Mouse (Mus musculus) ES-Bruce4 (cell line): ENCODE results near the gene Fus. TPM values are rescaled to one million over a fixed set of nuclear protein-coding genes. Genes with fewer than 3 reads are reported as not detected.

ENCODE experiments used
- H3K27ac ChIP-seq: 2 replicates; pipeline ENCODE4 v1.5.1; 2012; ENCODE audit warnings: low read length, inconsistent platforms; ENCODE audit not compliant: insufficient read depth
- H3K27me3 ChIP-seq: 2 replicates; pipeline ENCODE4 v1.6.1; 2012; ENCODE audit warnings: mild to moderate bottlenecking, low read length, inconsistent platforms; ENCODE audit not compliant: control insufficient read depth, poor library complexity, insufficient read depth, severe bottlenecking
- H3K36me3 ChIP-seq: 2 replicates; pipeline ENCODE4 v1.6.1; 2012; ENCODE audit warnings: inconsistent platforms, mild to moderate bottlenecking, low read length, moderate library complexity; ENCODE audit not compliant: control insufficient read depth, poor library complexity, insufficient read depth, severe bottlenecking
- H3K4me1 ChIP-seq: one replicate; pipeline ENCODE4 v1.8.1; 2011; ENCODE audit warnings: low read length; ENCODE audit not compliant: control insufficient read depth, insufficient read depth
- H3K4me3 ChIP-seq: 2 replicates; pipeline ENCODE4 v1.5.1; 2011; ENCODE audit warnings: low read depth, mild to moderate bottlenecking, low read length
- H3K9ac ChIP-seq: 2 replicates; pipeline ENCODE4 v1.6.1; 2012; ENCODE audit warnings: low read depth, mild to moderate bottlenecking, inconsistent platforms; ENCODE audit not compliant: poor library complexity, severe bottlenecking
- H3K9me3 ChIP-seq: replicated peaks from 2 replicates; pipeline ENCODE4 v1.6.1; 2012; ENCODE audit warnings: mild to moderate bottlenecking, low read length, inconsistent platforms; ENCODE audit not compliant: control insufficient read depth, poor library complexity, insufficient read depth, severe bottlenecking
- CTCF ChIP-seq: IDR thresholded peaks from one replicate; pipeline ENCODE4 v1.8.1; 2011; ENCODE audit warnings: low read depth, low read length
- EP300 ChIP-seq: IDR thresholded peaks from 2 replicates; pipeline ENCODE4 v1.6.1; 2011; ENCODE audit warnings: low read depth, low read length; ENCODE audit not compliant: insufficient read depth
- POLR2A ChIP-seq: IDR thresholded peaks from one replicate; pipeline ENCODE4 v1.8.1; 2011; ENCODE audit warnings: low read length; ENCODE audit not compliant: insufficient read depth
- polyA plus RNA-seq: library from polyadenylated mRNA; stranded (reverse); fragments of >200 nt; gene quantifications from 2 replicates; pipeline ENCODE4 v1.2.4, GENCODE M21; 2011; ENCODE audit warnings: low read depth; ENCODE audit not compliant: missing spikeins, insufficient read depth, insufficient read length

The Fus gene
- polyA plus RNA-seq, 1 experiment: 1,655 TPM

DNA sequence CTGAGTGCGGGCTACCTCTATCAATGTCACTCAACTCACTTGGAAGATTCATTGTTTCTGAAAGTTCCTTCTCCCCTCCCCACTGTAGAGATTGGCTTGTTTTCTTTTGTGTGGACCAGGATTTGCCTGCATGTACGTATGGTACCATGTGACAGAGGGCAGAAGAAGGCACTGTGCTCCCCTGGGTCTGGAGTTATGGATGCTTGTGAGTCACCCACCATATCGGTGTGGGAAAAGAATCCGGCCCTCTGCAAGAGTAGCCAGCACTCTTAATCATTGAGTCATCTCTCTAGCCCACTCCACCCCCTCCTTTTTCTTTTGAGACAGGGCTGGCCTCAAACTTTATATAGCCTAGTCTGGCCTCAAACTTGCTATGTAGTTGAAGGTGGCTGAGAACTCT is 57.7 kb downstream of the Fus start:
- no peak overlapping the region for H3K9ac ChIP-seq
- TF ChIP-seq POLR2A: no peak
- no peaks in the 10 kb centered on the region for H3K4me1 ChIP-seq
- no peaks in the 10 kb centered on the region for H3K9me3 ChIP-seq
- no peaks in the 10 kb centered on the region for H3K36me3 ChIP-seq
- no peak overlapping the region for H3K27ac ChIP-seq
- no peaks in the 10 kb centered on the region for H3K27me3 ChIP-seq
- no peak overlapping the region for H3K4me3 ChIP-seq

DNA sequence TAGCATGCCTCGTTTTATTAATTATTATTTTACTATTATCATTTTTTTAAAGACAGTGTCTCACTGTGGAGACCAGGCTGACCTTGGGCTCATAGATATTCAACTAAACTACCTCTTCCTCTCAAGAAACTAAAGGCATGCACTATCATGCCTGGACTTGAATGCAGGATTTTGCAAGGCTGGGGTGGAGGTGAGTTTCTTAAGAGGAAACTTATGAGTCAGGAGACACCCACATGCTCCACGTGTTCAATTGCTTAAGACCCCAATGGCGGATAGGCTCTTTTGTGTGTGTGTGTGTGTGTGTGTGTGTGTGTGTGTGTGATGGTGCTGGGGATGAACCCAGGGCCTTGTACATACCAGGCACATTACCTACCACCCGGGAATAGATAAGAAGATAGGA is 58.1 kb downstream of the Fus start:
- Histone ChIP-seq H3K9me3 (no peaks in the 10 kb centered on the region), H3K4me3 (no peak overlapping the region), H3K27me3 (no peaks in the 10 kb centered on the region), H3K36me3 (no peaks in the 10 kb centered on the region), H3K27ac (no peak overlapping the region), H3K4me1 (no peaks in the 10 kb centered on the region), H3K9ac (no peak overlapping the region)
- TF ChIP-seq EP300 (no peak), CTCF (no peak), POLR2A (no peak)

DNA sequence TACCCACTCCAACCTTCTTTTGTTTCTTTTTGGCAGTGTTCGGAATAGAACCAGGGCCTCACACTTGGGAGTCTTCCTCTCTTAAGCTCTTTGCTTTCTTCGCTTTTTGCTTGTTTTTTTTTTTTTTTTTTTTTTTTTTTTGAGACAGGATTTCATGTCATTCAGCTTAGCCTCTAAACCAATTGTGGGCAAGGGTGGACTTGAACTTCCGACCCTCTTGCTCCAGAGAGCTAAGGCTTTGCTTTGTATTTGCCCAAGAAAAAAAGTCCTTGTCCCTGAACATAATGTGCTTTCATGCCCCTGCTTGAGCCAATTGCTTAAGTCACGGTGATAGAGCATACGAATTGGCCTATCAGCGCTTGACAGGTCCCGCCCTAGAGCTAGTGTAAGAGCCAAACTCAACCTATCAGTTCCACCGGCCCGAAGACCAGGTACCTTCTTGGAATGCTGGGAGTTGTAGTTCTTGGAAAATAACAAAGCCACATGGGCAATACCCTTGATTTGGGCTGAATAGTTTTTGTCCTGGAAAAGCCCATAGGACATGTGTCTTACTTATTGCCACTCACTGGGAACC is 64.2 kb downstream of the Fus start:
- no peaks in the 10 kb centered on the region for H3K4me1 ChIP-seq
- TF ChIP-seq POLR2A (no peak), EP300 (no peak), CTCF (no peak)
- H3K27ac ChIP-seq: no peak overlapping the region
- no peaks in the 10 kb centered on the region for H3K9me3 ChIP-seq
- H3K9ac ChIP-seq: no peak overlapping the region
- H3K27me3 ChIP-seq: no peaks in the 10 kb centered on the region
- H3K36me3 ChIP-seq: no peaks in the 10 kb centered on the region
- H3K4me3 ChIP-seq: no peak overlapping the region

DNA sequence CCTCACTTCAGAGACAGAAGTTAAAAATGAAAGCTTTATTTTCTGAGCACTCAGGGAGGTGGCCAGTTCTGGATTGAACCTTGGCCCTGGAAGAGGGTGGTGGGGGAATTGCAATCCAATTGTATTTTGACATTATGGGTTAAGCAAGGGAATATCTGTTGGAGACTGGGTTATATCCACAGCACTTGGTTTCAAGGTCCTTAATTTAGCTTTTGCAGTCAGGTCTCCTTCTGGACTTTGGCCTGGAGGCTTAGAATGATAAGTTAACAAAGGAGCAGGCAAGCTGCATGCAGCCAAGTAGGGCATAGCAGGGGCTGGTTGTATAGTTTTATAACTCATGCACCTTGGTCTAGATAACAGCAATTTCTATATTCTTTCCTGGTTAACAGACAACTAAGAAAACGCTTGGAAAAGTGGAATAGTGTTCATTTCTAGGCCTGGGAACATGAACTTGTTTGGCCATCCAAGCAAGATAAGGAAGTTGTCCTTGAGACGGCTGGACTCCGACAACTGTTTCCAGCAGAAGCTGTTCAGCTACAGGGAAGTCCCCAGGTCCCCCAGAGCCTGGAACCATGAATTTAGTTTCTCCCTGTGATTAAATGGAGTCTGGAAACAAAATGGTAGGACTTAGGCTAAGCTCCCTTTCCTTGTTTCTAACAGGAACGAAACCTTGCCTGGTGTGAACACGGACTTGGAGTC is 65.2 kb downstream of the Fus start:
- H3K9me3 ChIP-seq: no peaks in the 10 kb centered on the region

DNA sequence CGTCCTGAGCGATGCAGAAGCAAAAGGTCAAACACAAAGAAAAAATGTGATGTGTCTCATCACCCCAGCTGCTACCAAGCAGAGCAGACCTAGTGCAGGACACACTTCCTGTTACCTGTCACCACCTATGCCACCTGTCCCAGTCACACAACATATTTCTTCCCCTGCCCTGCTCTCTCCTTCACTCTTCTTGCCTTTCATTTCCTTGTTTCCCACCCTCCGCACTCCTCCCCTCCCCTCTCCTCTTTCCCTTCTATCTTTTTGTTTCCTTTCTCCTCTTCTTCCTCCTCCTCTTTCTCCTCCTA is 65.7 kb downstream of the Fus start:
- Histone ChIP-seq H3K4me1 (no peaks in the 10 kb centered on the region), H3K36me3 (no peaks in the 10 kb centered on the region), H3K27me3 (no peaks in the 10 kb centered on the region), H3K9ac (no peak overlapping the region), H3K9me3 (no peaks in the 10 kb centered on the region), H3K27ac (no peak overlapping the region), H3K4me3 (no peak overlapping the region)
- TF ChIP-seq CTCF (no peak), EP300 (no peak), POLR2A (no peak)

More for the DNA sequence above, 65.2 kb downstream of the Fus start:
- Histone ChIP-seq H3K36me3 (no peaks in the 10 kb centered on the region), H3K9ac (no peak overlapping the region), H3K27me3 (no peaks in the 10 kb centered on the region), H3K27ac (no peak overlapping the region), H3K4me3 (no peak overlapping the region), H3K4me1 (no peaks in the 10 kb centered on the region)
- no peak for TF ChIP-seq CTCF
- TF ChIP-seq POLR2A: no peak
- no peak for TF ChIP-seq EP300

DNA sequence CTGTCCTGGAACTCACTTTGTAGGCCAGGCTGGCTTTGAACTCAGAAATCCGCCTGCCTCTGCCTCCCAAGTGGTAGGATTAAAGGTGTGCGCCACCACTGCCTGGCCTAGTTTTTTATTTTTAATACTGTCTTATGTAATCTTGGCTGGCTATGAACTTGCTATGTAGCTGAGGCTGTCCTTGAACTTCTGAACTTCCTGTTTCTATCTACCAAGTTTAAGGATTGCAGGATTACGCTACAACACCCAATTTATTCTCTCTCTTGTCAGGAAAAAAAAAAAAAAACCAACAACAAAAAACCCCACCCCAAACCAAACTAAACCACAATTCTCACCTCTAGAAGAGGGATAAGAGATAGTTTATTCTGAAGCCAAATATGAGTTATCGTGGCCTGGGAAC is 66.4 kb downstream of the Fus start:
- no peak for TF ChIP-seq CTCF
- TF ChIP-seq POLR2A: no peak
- no peak for TF ChIP-seq EP300
- Histone ChIP-seq H3K4me1 (no peaks in the 10 kb centered on the region), H3K9ac (no peak overlapping the region), H3K9me3 (no peaks in the 10 kb centered on the region), H3K27me3 (no peaks in the 10 kb centered on the region), H3K27ac (no peak overlapping the region), H3K36me3 (no peaks in the 10 kb centered on the region), H3K4me3 (no peak overlapping the region)

Other genes with a start within 250 kb of the Fus start
- not detected in 2 replicates for gene Ctf2, start 235.3 kb upstream of the Fus start, polyA plus RNA-seq
- 55.1 and 58.3 TPM in 2 replicates for gene Fbxl19, start 222.9 kb upstream of the Fus start, polyA plus RNA-seq
- 20.2 and 23.2 TPM in 2 replicates for gene Orai3, start 197.6 kb upstream of the Fus start, polyA plus RNA-seq
- 49.1 and 51.7 TPM in 2 replicates for gene Setd1a, start 190.8 kb upstream of the Fus start, polyA plus RNA-seq
- gene Gm49388, start 181.8 kb upstream of the Fus start, polyA plus RNA-seq: not detected in 2 replicates
- gene Hsd3b7, start 166.9 kb upstream of the Fus start, polyA plus RNA-seq: 7.9 and 11.2 TPM in 2 replicates
- 122 and 126 TPM in 2 replicates for gene Stx4a, start 143.2 kb upstream of the Fus start, polyA plus RNA-seq
- gene Stx1b, start 142.9 kb upstream of the Fus start, polyA plus RNA-seq: 6.9 and 8.5 TPM in 2 replicates
- gene Zfp646, start 91.2 kb upstream of the Fus start, polyA plus RNA-seq: 42.5 TPM in 2 replicates
- 15.3 and 17.1 TPM in 2 replicates for gene Zfp668, start 90.6 kb upstream of the Fus start, polyA plus RNA-seq
- 0.46 and 0.67 TPM in 2 replicates for gene Prss53, start 76.5 kb upstream of the Fus start, polyA plus RNA-seq
- gene Gm21974, start 72.0 kb upstream of the Fus start, polyA plus RNA-seq: not detected in 2 replicates
- gene Vkorc1, start 71.8 kb upstream of the Fus start, polyA plus RNA-seq: 31.8 and 35.1 TPM in 2 replicates
- gene Bckdk, start 63.4 kb upstream of the Fus start, polyA plus RNA-seq: 77.3 and 81.1 TPM in 2 replicates
- 43.2 and 47.1 TPM in 2 replicates for gene Kat8, start 54.9 kb upstream of the Fus start, polyA plus RNA-seq
- gene Prss8, start 37.4 kb upstream of the Fus start, polyA plus RNA-seq: 73.0 and 74.5 TPM in 2 replicates
- 21.2 and 22.4 TPM in 2 replicates for gene Prss36, start 20.7 kb upstream of the Fus start, polyA plus RNA-seq
- 25.0 and 29.8 TPM in 2 replicates for gene Pycard, start 26.4 kb downstream of the Fus start, polyA plus RNA-seq
- gene Trim72, start 36.5 kb downstream of the Fus start, polyA plus RNA-seq: 0.56 TPM in 1 of 2 replicates, not detected in the other
- gene Itgam, start 95.2 kb downstream of the Fus start, polyA plus RNA-seq: not detected in 2 replicates
- not detected in 2 replicates for gene Gm49368, start 95.2 kb downstream of the Fus start, polyA plus RNA-seq
- not detected in 2 replicates for gene Itgax, start 162.1 kb downstream of the Fus start, polyA plus RNA-seq
- gene Itgad, start 186.9 kb downstream of the Fus start, polyA plus RNA-seq: not detected in 2 replicates
- gene Cox6a2, start 238.9 kb downstream of the Fus start, polyA plus RNA-seq: not detected in 2 replicates